Mouse (Mus musculus) forebrain, postnatal 0 days (tissue): Measurements from ENCODE around the gene Tmem102. TPM values are rescaled to one million over a fixed set of nuclear protein-coding genes. Genes with fewer than 3 reads are reported as not detected.
A peak's percentile ranks its signal among the peaks of the same experiment; 100 is the strongest.

Source experiments
- ATAC-seq: fragments of 200-750 bp; cut with Nextera tagmentation; 2 replicates; pipeline ENCODE4 v1.8.0; 2017; ENCODE audit warnings: mild to moderate bottlenecking, moderate library complexity
- DNase-seq: peaks from one replicate; pipeline ENCODE4 v3.0.0-alpha.2; 2015
- H3K27ac ChIP-seq: fragments of 300-500 bp; sonication (generic); 2 replicates; pipeline ENCODE4 v1.5.1; 2014; ENCODE audit warnings: low read depth, mild to moderate bottlenecking, antibody characterized with exemption, low read length, moderate library complexity, mixed read lengths
- H3K27me3 ChIP-seq: fragments of 300-500 bp; sonication (generic); 2 replicates; pipeline ENCODE4 v1.6.1; 2014; ENCODE audit warnings: mild to moderate bottlenecking, low read length, mixed read lengths; ENCODE audit not compliant: insufficient read depth
- H3K36me3 ChIP-seq: fragments of 300-500 bp; sonication (generic); 2 replicates; pipeline ENCODE4 v1.6.1; 2014; ENCODE audit warnings: mild to moderate bottlenecking, moderate library complexity; ENCODE audit not compliant: insufficient read depth
- H3K4me1 ChIP-seq: fragments of 300-500 bp; sonication (generic); 2 replicates; pipeline ENCODE4 v1.6.1; 2014; ENCODE audit warnings: antibody characterized with exemption; ENCODE audit not compliant: insufficient read depth
- H3K4me2 ChIP-seq: fragments of 300-500 bp; sonication (generic); 2 replicates; pipeline ENCODE4 v1.6.1; 2014; ENCODE audit warnings: low read depth, mild to moderate bottlenecking, moderate library complexity
- H3K4me3 ChIP-seq: fragments of 300-500 bp; sonication (generic); 2 replicates; pipeline ENCODE4 v1.5.1; 2014; ENCODE audit warnings: low read depth, low read length, mixed read lengths
- H3K9ac ChIP-seq: fragments of 300-500 bp; sonication (generic); 2 replicates; pipeline ENCODE4 v1.6.1; 2014; ENCODE audit warnings: mild to moderate bottlenecking
- H3K9me3 ChIP-seq: fragments of 300-500 bp; sonication (generic); 2 replicates; pipeline ENCODE4 v1.6.1; 2016; ENCODE audit warnings: low read length
- CTCF ChIP-seq: sonication (generic); IDR thresholded peaks from 2 replicates; pipeline ENCODE4 v1.5.1; 2016; ENCODE audit warnings: antibody characterized with exemption, control low read depth, low read depth
- WGBS: fragments of 180-500 bp; shearing (Covaris S2); extraction: QIAGEN DNeasy Blood & Tissue Kit; methylation state at CpG from one replicate; pipeline ENCODE4 v1.1.7; 2014; 5-methylcytosine and 5-hydroxymethylcytosine counted together
- polyA plus RNA-seq: library from polyadenylated mRNA; unstranded; fragments of >200 nt; fragmentation: Nextera tagmentation; extraction: Ambion mirVana; gene quantifications from 2 replicates; pipeline ENCODE4 v1.2.1, GENCODE M21; 2015
- total RNA-seq: library from RNA; depleted of rRNA; stranded (reverse); fragments of >200 nt; gene quantifications from 2 replicates; pipeline ENCODE4 v1.2.3, GENCODE M21; 2014

Gene Tmem102
- total and polyA plus RNA-seq, 2 experiments from 2014 or later: 0.76 to 1.2 TPM

DNA sequence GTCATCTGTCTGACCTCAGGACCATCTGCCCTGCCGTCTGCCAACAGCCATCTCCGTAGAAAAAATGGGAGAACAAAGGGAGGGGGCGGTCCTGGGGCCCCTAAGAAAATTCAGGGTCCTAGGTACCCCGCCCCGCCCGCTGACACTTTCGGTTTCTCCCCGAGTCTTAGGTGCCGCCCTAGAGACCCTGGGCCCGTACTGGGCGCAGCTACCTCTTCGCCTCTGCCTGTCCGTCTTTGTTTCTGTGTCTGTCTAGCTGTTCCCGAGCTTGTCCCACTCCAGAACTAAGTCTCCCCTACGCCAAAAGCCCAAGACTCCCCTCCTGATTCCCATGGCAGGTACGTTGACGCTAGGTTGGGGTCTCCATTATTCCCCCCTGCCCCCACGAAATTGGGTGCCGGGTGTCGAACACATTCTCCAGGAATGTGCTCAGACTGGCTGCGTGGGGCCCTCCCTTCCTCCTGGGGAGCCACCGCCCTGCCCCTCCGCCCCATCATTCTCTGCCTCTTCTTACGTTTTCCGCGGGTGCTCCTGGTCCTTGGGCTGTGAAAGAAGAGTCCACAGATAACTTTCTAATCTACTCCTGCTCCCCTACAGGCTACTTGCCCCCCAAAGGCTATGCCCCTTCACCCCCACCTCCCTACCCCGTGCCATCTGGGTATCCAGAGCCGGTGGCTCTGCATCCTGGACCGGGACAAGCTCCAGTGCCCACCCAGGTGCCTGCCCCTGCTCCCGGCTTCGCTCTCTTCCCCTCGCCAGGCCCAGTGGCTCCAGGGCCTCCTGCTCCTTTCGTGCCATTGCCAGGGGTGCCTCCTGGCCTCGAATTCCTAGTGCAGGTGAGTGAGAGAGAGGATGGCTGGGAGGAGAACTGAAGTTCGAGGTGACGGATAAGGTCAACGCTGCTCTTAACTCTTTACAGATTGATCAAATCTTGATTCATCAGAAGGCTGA, 41.6 kb upstream of the Tmem102 start:
- H3K4me1 ChIP-seq: peaks cover 11% of the 10 kb centered on the region
- H3K4me3 ChIP-seq: peak overlapping the region; percentile 74
- no peaks in the 10 kb centered on the region for H3K27me3 ChIP-seq
- ATAC-seq (peak; percentile 40), DNase-seq (peak; percentile 64)
- peak overlapping the region; percentile 62 for H3K4me2 ChIP-seq
- no peak for TF ChIP-seq CTCF
- peak overlapping the region; percentile 80 for H3K27ac ChIP-seq
- H3K36me3 ChIP-seq: peaks cover 38% of the 10 kb centered on the region
- 11% methylated on average over 37 of the region's 37 CpGs for WGBS
- H3K9ac ChIP-seq: peak overlapping the region; percentile 96
- no peaks in the 10 kb centered on the region for H3K9me3 ChIP-seq

DNA sequence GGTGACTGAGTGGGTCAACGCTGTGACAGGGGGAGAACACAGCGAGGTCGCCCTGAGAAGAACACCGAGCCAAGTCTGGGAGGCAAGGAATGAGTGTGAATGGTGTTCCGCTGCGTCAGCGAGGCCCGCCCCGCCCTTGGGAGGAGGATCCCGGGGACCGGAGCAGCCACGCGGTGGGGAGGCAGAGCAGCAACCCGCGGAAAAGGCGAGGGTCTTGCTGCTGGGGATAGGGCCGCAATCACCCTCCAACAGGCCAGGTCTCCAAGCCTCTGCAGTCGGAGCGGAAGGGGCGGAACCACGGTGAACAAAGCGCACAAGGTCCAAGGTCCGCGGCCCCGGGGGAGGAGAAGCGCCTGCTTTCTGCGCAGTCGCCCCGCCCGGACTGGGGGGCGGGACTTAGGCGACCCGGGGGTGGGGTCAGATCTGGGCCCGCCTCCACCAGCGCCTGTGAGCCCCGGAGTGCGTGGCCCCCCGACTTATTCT, 40.8 kb upstream of the Tmem102 start, which contains the start of gene Plscr3:
Plscr3 (plus strand) TSS at position 179 of the 483 bp plus-strand sequence.
- H3K27me3 ChIP-seq: no peaks in the 10 kb centered on the region
- no peaks in the 10 kb centered on the region for H3K9me3 ChIP-seq
- H3K27ac ChIP-seq: peak within 1 kb of the TSS; percentile 80
- TF ChIP-seq CTCF: peak; percentile 19
- H3K36me3 ChIP-seq: peaks cover 30% of the 10 kb centered on the region
- ATAC-seq: peak; percentile 96
- peak within 1 kb of the TSS; percentile 62 for H3K4me2 ChIP-seq
- peak within 1 kb of the TSS; percentile 96 for H3K9ac ChIP-seq
- peak; percentile 94 for DNase-seq
- peak within 1 kb of the TSS; percentile 74 for H3K4me3 ChIP-seq
- peaks cover 11% of the 10 kb centered on the region for H3K4me1 ChIP-seq
- 1% methylated on average over 37 of the region's 38 CpGs for WGBS

DNA sequence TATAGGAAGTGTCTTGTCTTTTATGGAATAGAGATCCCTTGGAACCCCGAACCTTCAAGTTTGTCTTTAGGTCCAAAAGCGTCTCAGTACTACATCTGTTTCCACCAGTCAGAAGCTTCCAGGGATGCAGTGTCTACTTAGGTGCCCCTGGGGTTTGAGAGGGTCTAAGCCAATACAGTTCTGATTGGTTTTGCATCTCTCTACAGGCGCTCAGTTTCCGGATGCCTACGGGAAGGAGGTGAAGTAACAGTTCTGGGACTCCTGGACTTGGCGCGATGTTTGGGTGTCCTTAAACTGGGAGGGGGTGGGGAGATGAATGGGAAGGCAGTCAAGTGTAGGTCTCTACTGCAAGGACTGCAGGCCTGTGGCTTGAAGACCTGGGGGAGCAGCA, 33.3 kb upstream of the Tmem102 start:
- H3K27ac ChIP-seq: peak overlapping the region; percentile 88
- TF ChIP-seq CTCF: no peak
- H3K27me3 ChIP-seq: no peaks in the 10 kb centered on the region
- ATAC-seq: no peak; the same call in 1 of the 2 replicates
- H3K4me3 ChIP-seq: peak overlapping the region; percentile 87
- H3K4me2 ChIP-seq: peak overlapping the region; percentile 95
- no peaks in the 10 kb centered on the region for H3K36me3 ChIP-seq
- 3% methylated on average over 7 of the region's 7 CpGs for WGBS
- H3K9ac ChIP-seq: peak overlapping the region; percentile 72
- H3K9me3 ChIP-seq: no peaks in the 10 kb centered on the region
- peaks cover 20% of the 10 kb centered on the region for H3K4me1 ChIP-seq
- DNase-seq: no peak

GRCm38 (mm10) chr11:69837952-69838713, 32.7 kb upstream of the Tmem102 start, which contains the start of gene Tmem256:
Gene Tmem256, plus strand, starts transcription at chr11:69838514.
- Histone ChIP-seq H3K4me3 (peak within 1 kb of the TSS; percentile 87), H3K4me2 (peak within 1 kb of the TSS; percentile 95), H3K27me3 (no peaks in the 10 kb centered on the region), H3K36me3 (peaks cover 5% of the 10 kb centered on the region), H3K27ac (peak within 1 kb of the TSS; percentile 97), H3K9me3 (no peaks in the 10 kb centered on the region), H3K4me1 (peaks cover 22% of the 10 kb centered on the region), H3K9ac (peak within 1 kb of the TSS; percentile 96)
- WGBS: 1% methylated on average over 34 of the region's 34 CpGs
- no peak for TF ChIP-seq CTCF
- DNase-seq (peak; percentile 99), ATAC-seq (peak; percentile 94)

DNA sequence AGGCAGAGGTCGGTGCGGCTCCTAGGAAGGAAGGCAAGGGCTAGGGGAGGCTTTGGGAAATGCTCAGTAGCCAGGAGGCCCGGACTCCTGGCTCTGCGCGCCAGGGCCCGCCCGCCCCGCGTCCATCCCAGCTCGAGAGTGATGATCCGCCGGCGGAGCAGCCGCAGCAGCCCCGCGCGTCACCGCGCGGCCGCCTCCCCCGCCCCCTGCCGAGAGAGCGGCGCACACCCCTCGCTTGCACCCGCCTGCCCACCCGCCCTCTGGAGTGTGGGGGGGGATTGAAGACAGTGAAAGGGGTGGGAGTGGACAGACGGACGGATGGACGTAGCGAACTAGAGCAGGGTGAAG, 32.2 kb upstream of the Tmem102 start, which contains the start of gene Nlgn2:
Nlgn2 (minus strand) TSS at position 181 of the 348 bp plus-strand sequence.
- WGBS: 1% methylated on average over 26 of the region's 32 CpGs

GRCm38 (mm10) chr11:69836703-69837576, 31.5 kb upstream of the Tmem102 start:
- 1% methylated on average over 46 of the region's 52 CpGs for WGBS
- no peaks in the 10 kb centered on the region for H3K27me3 ChIP-seq
- DNase-seq: peak; percentile 70
- ATAC-seq: no peak
- peaks cover 22% of the 10 kb centered on the region for H3K4me1 ChIP-seq
- peaks cover 17% of the 10 kb centered on the region for H3K36me3 ChIP-seq
- peak overlapping the region; percentile 96 for H3K9ac ChIP-seq
- TF ChIP-seq CTCF: no peak
- peak overlapping the region; percentile 97 for H3K27ac ChIP-seq
- peak overlapping the region; percentile 95 for H3K4me2 ChIP-seq
- H3K4me3 ChIP-seq: peak overlapping the region; percentile 87
- no peaks in the 10 kb centered on the region for H3K9me3 ChIP-seq

More for the DNA sequence above, 32.2 kb upstream of the Tmem102 start, which contains the start of gene Nlgn2:
- TF ChIP-seq CTCF: peak; percentile 50; the same call in 1 of the 2 replicates
- ATAC-seq (peak; percentile 81), DNase-seq (peak; percentile 93)
- peaks cover 11% of the 10 kb centered on the region for H3K36me3 ChIP-seq
- H3K4me1 ChIP-seq: peaks cover 22% of the 10 kb centered on the region
- H3K9me3 ChIP-seq: no peaks in the 10 kb centered on the region
- H3K4me2 ChIP-seq: peak within 1 kb of the TSS; percentile 95
- peak within 1 kb of the TSS; percentile 96 for H3K9ac ChIP-seq
- H3K27me3 ChIP-seq: no peaks in the 10 kb centered on the region
- peak within 1 kb of the TSS; percentile 87 for H3K4me3 ChIP-seq
- peak within 1 kb of the TSS; percentile 97 for H3K27ac ChIP-seq
